Mouse (Mus musculus) forebrain, embryonic 10.5 days (tissue): ENCODE data around the gene Flot1. TPM values are rescaled to one million over a fixed set of nuclear protein-coding genes. Genes with fewer than 3 reads are reported as not detected.

ENCODE experiments used
- microRNA-seq: library from miRNA; unstranded; fragments of <30 nt; microRNA quantifications from one replicate; pipeline ENCODE4, GENCODE M21; 2017
- polyA plus RNA-seq: library from polyadenylated mRNA; unstranded; fragments of >200 nt; fragmentation: Nextera tagmentation; extraction: Ambion mirVana; gene quantifications from 2 replicates; pipeline ENCODE4 v1.2.1, GENCODE M21; 2016

Gene Flot1
- polyA plus RNA-seq, 1 experiment from 2014 or later, result 51.6 TPM

Small RNAs within 50 kb of the gene (microRNA-seq; reads per million reads assigned to microRNA genes)
- gene Gm28033, result 1.5 reads per million

Other genes with a start within 250 kb of the Flot1 start
- not detected in 2 replicates for gene Sfta2, start 221.7 kb upstream of the Flot1 start, polyA plus RNA-seq
- not detected in 2 replicates for gene Gm9573, start 196.6 kb upstream of the Flot1 start, polyA plus RNA-seq
- gene Mucl3, start 179.5 kb upstream of the Flot1 start, polyA plus RNA-seq, result 0.12 and 0.14 TPM in 2 replicates
- gene Vars2, start 155.6 kb upstream of the Flot1 start, polyA plus RNA-seq, result 19.3 and 20.2 TPM in 2 replicates
- gene Gtf2h4, start 149.5 kb upstream of the Flot1 start, polyA plus RNA-seq, result 59.3 and 62.3 TPM in 2 replicates
- 105 and 112 TPM in 2 replicates for gene Ddr1, start 118.6 kb upstream of the Flot1 start, polyA plus RNA-seq
- gene Ier3, start 1.5 kb upstream of the Flot1 start, polyA plus RNA-seq, result 4.6 and 5.3 TPM in 2 replicates
- 1,607 and 1,608 TPM in 2 replicates for gene Tubb5, start 15.1 kb downstream of the Flot1 start, polyA plus RNA-seq
- gene Mdc1, start 18.3 kb downstream of the Flot1 start, polyA plus RNA-seq, result 26.9 and 29.3 TPM in 2 replicates
- gene Nrm, start 38.1 kb downstream of the Flot1 start, polyA plus RNA-seq, result 81.9 and 84.0 TPM in 2 replicates
- gene Ppp1r18, start 42.4 kb downstream of the Flot1 start, polyA plus RNA-seq, result 21.3 and 21.6 TPM in 2 replicates
- 59.6 and 60.3 TPM in 2 replicates for gene Dhx16, start 56.6 kb downstream of the Flot1 start, polyA plus RNA-seq
- 29.8 and 32.4 TPM in 2 replicates for gene 2310061I04Rik, start 74.2 kb downstream of the Flot1 start, polyA plus RNA-seq
- gene Atat1, start 86.8 kb downstream of the Flot1 start, polyA plus RNA-seq, result 102 and 105 TPM in 2 replicates
- 98.2 and 107 TPM in 2 replicates for gene Mrps18b, start 93.2 kb downstream of the Flot1 start, polyA plus RNA-seq
- gene Ppp1r10, start 93.2 kb downstream of the Flot1 start, polyA plus RNA-seq, result 60.5 and 61.5 TPM in 2 replicates
- gene Abcf1, start 146.5 kb downstream of the Flot1 start, polyA plus RNA-seq, result 114 and 129 TPM in 2 replicates
- gene Gnl1, start 156.6 kb downstream of the Flot1 start, polyA plus RNA-seq, result 66.9 and 68.8 TPM in 2 replicates
- gene Prr3, start 157.0 kb downstream of the Flot1 start, polyA plus RNA-seq, result 45.6 and 48.3 TPM in 2 replicates
- 3.1 and 3.5 TPM in 2 replicates for gene H2-T24, start 197.3 kb downstream of the Flot1 start, polyA plus RNA-seq
- 2.1 and 3.3 TPM in 2 replicates for gene H2-T23, start 209.6 kb downstream of the Flot1 start, polyA plus RNA-seq
- gene H2-T22, start 219.5 kb downstream of the Flot1 start, polyA plus RNA-seq, result 6.8 and 8.1 TPM in 2 replicates
- not detected in 2 replicates for gene Gm6034, start 219.7 kb downstream of the Flot1 start, polyA plus RNA-seq
- not detected in 2 replicates for gene Gm11127, start 235.1 kb downstream of the Flot1 start, polyA plus RNA-seq